Mouse (Mus musculus) embryonic facial prominence, embryonic 15.5 days (tissue): ENCODE results near the gene Zfp91. TPM values are rescaled to one million over a fixed set of nuclear protein-coding genes. Genes with fewer than 3 reads are reported as not detected.

ENCODE experiments used
- ATAC-seq: fragments of 200-750 bp; cut with Nextera tagmentation; 2 replicates; pipeline ENCODE4 v1.8.0; 2017; ENCODE audit warnings: low read depth, moderate TSS enrichment; ENCODE audit not compliant: insufficient number of reproducible peaks, low FRiP score, low TSS enrichment
- H3K27ac ChIP-seq: fragments of 300-500 bp; sonication (generic); replicated peaks from 2 replicates; pipeline ENCODE4 v1.5.1; 2015; ENCODE audit warnings: mild to moderate bottlenecking, inconsistent platforms
- H3K27me3 ChIP-seq: fragments of 300-500 bp; sonication (generic); 2 replicates; pipeline ENCODE4 v1.6.1; 2015; ENCODE audit warnings: inconsistent platforms
- H3K36me3 ChIP-seq: fragments of 300-500 bp; sonication (generic); 2 replicates; pipeline ENCODE4 v1.6.1; 2015; ENCODE audit warnings: mild to moderate bottlenecking, inconsistent platforms
- H3K4me1 ChIP-seq: fragments of 300-500 bp; sonication (generic); 2 replicates; pipeline ENCODE4 v1.6.1; 2015; ENCODE audit warnings: inconsistent platforms
- H3K4me2 ChIP-seq: fragments of 300-500 bp; sonication (generic); replicated peaks from 2 replicates; pipeline ENCODE4 v1.6.1; 2015; ENCODE audit warnings: mild to moderate bottlenecking, inconsistent platforms
- H3K4me3 ChIP-seq: fragments of 300-500 bp; sonication (generic); replicated peaks from 2 replicates; pipeline ENCODE4 v1.5.1; 2015; ENCODE audit warnings: mild to moderate bottlenecking, inconsistent platforms
- H3K9ac ChIP-seq: fragments of 300-500 bp; sonication (generic); 2 replicates; pipeline ENCODE4 v1.6.1; 2015; ENCODE audit warnings: inconsistent platforms
- H3K9me3 ChIP-seq: fragments of 300-500 bp; sonication (generic); replicated peaks from 2 replicates; pipeline ENCODE4 v1.6.1; 2016; ENCODE audit warnings: inconsistent platforms
- WGBS: fragments of 180-500 bp; shearing (Covaris S2); methylation state at CpG from one replicate; pipeline ENCODE4 v1.1.7; 2015; 5-methylcytosine and 5-hydroxymethylcytosine counted together
- polyA plus RNA-seq: library from polyadenylated mRNA; unstranded; fragments of >200 nt; fragmentation: Nextera tagmentation; extraction: Ambion mirVana; gene quantifications from 2 replicates; pipeline ENCODE4 v1.2.1, GENCODE M21; 2015

Zfp91 gene
- polyA plus RNA-seq, 1 experiment from 2014 or later = 14.3 TPM

GRCm38 (mm10) chr19:12805730-12806129 is 9.8 kb upstream of the Zfp91 start:
- Histone ChIP-seq H3K27me3 (no peaks in the 10 kb centered on the region), H3K36me3 (no peaks in the 10 kb centered on the region), H3K4me3 (no peak overlapping the region), H3K27ac (no peak overlapping the region), H3K9ac (no peak overlapping the region), H3K4me2 (no peak overlapping the region), H3K9me3 (no peaks in the 10 kb centered on the region), H3K4me1 (no peaks in the 10 kb centered on the region)
- ATAC-seq = no peak
- WGBS = 84% methylated on average over 3 of the region's 3 CpGs

- Histone ChIP-seq H3K4me3 (no peak overlapping the region), H3K27ac (no peak overlapping the region), H3K9ac (no peak overlapping the region), H3K36me3 (no peaks in the 10 kb centered on the region), H3K27me3 (no peaks in the 10 kb centered on the region), H3K4me1 (no peaks in the 10 kb centered on the region), H3K9me3 (no peaks in the 10 kb centered on the region), H3K4me2 (no peak overlapping the region)
- 70% methylated on average over 1 of the region's 1 CpGs for WGBS
- no peak for ATAC-seq
These were observed 8.3 kb upstream of the Zfp91 start for GRCm38 (mm10) chr19:12804237-12804636.

- 67% methylated on average over 3 of the region's 3 CpGs for WGBS
- Histone ChIP-seq H3K4me2 (no peak overlapping the region), H3K27ac (no peak overlapping the region), H3K9me3 (no peaks in the 10 kb centered on the region), H3K9ac (no peak overlapping the region), H3K27me3 (no peaks in the 10 kb centered on the region), H3K4me3 (no peak overlapping the region), H3K4me1 (no peaks in the 10 kb centered on the region), H3K36me3 (no peaks in the 10 kb centered on the region)
- ATAC-seq = no peak
These were observed 6.9 kb upstream of the Zfp91 start for GRCm38 (mm10) chr19:12802830-12803229.

GRCm38 (mm10) chr19:12801046-12801445 is 5.1 kb upstream of the Zfp91 start:
- no peak overlapping the region for H3K27ac ChIP-seq
- H3K27me3 ChIP-seq = no peaks in the 10 kb centered on the region
- no peaks in the 10 kb centered on the region for H3K9me3 ChIP-seq
- WGBS = 67% methylated on average over 3 of the region's 3 CpGs
- H3K4me1 ChIP-seq = no peaks in the 10 kb centered on the region
- H3K36me3 ChIP-seq = no peaks in the 10 kb centered on the region
- no peak overlapping the region for H3K4me2 ChIP-seq
- H3K9ac ChIP-seq = no peak overlapping the region
- ATAC-seq = no peak
- no peak overlapping the region for H3K4me3 ChIP-seq

- WGBS = 61% methylated on average over 2 of the region's 2 CpGs
- no peak for ATAC-seq
- H3K9me3 ChIP-seq = no peaks in the 10 kb centered on the region
- H3K9ac ChIP-seq = no peak overlapping the region
- H3K4me1 ChIP-seq = no peaks in the 10 kb centered on the region
- no peak overlapping the region for H3K4me2 ChIP-seq
- H3K27ac ChIP-seq = no peak overlapping the region
- no peak overlapping the region for H3K4me3 ChIP-seq
- no peaks in the 10 kb centered on the region for H3K36me3 ChIP-seq
- no peaks in the 10 kb centered on the region for H3K27me3 ChIP-seq
These were observed 4.7 kb upstream of the Zfp91 start for GRCm38 (mm10) chr19:12800621-12801020.

- WGBS = 79% methylated on average over 3 of the region's 3 CpGs
- no peak for ATAC-seq
These were observed 3.2 kb upstream of the Zfp91 start for GRCm38 (mm10) chr19:12799081-12799480.

GRCm38 (mm10) chr19:12798404-12798803 is 2.5 kb upstream of the Zfp91 start:
- Histone ChIP-seq H3K9ac (no peak overlapping the region), H3K4me1 (no peaks in the 10 kb centered on the region), H3K9me3 (no peaks in the 10 kb centered on the region), H3K4me2 (no peak overlapping the region), H3K36me3 (no peaks in the 10 kb centered on the region), H3K27me3 (no peaks in the 10 kb centered on the region), H3K4me3 (no peak overlapping the region), H3K27ac (no peak overlapping the region)
- ATAC-seq = no peak
- WGBS = 83% methylated on average over 4 of the region's 4 CpGs

More at GRCm38 (mm10) chr19:12799081-12799480, 3.2 kb upstream of the Zfp91 start:
- no peak overlapping the region for H3K4me3 ChIP-seq
- no peak overlapping the region for H3K4me2 ChIP-seq
- no peak overlapping the region for H3K9ac ChIP-seq
- no peaks in the 10 kb centered on the region for H3K4me1 ChIP-seq
- no peaks in the 10 kb centered on the region for H3K36me3 ChIP-seq
- H3K27me3 ChIP-seq = no peaks in the 10 kb centered on the region
- H3K9me3 ChIP-seq = no peaks in the 10 kb centered on the region
- no peak overlapping the region for H3K27ac ChIP-seq

- peak overlapping the region; percentile 70 for H3K4me3 ChIP-seq
- ATAC-seq = no peak
- H3K36me3 ChIP-seq = no peaks in the 10 kb centered on the region
- 1% methylated on average over 7 of the region's 7 CpGs for WGBS
- H3K9ac ChIP-seq = peak overlapping the region; percentile 60
- peak overlapping the region; percentile 100 for H3K27ac ChIP-seq
- no peaks in the 10 kb centered on the region for H3K27me3 ChIP-seq
- peak overlapping the region; percentile 68 for H3K4me2 ChIP-seq
- no peaks in the 10 kb centered on the region for H3K9me3 ChIP-seq
- H3K4me1 ChIP-seq = 0 out of 2 replicates have a peak, but pooled peaks cover 3% of the 10 kb centered on the region
These were observed 1.1 kb upstream of the Zfp91 start for GRCm38 (mm10) chr19:12797071-12797470.

GRCm38 (mm10) chr19:12796328-12796931 is 504 bp upstream of the Zfp91 start:
- Histone ChIP-seq H3K4me1 (0 out of 2 replicates have a peak, but pooled peaks cover 3% of the 10 kb centered on the region), H3K9ac (peak overlapping the region; percentile 60), H3K36me3 (no peaks in the 10 kb centered on the region), H3K9me3 (no peaks in the 10 kb centered on the region), H3K4me3 (peak overlapping the region; percentile 70), H3K27me3 (no peaks in the 10 kb centered on the region), H3K27ac (peak overlapping the region; percentile 100), H3K4me2 (peak overlapping the region; percentile 68)
- ATAC-seq = peak; percentile 26
- under 1% methylated on average over 29 of the region's 29 CpGs for WGBS

- Histone ChIP-seq H3K4me2 (peak overlapping the region; percentile 57; the same call in 1 of the 2 replicates), H3K36me3 (no peaks in the 10 kb centered on the region), H3K27me3 (no peaks in the 10 kb centered on the region), H3K27ac (peak overlapping the region; percentile 98), H3K4me1 (0 out of 2 replicates have a peak, but pooled peaks cover 3% of the 10 kb centered on the region), H3K9me3 (no peaks in the 10 kb centered on the region), H3K9ac (peak overlapping the region; percentile 99), H3K4me3 (peak overlapping the region; percentile 70)
- ATAC-seq = peak; percentile 17; the same call in 1 of the 2 replicates
- 0% methylated on average over 39 of the region's 63 CpGs for WGBS
These were observed 816 bp downstream of the Zfp91 start for GRCm38 (mm10) chr19:12795110-12795509.

- peak; percentile 55 for ATAC-seq
- no peaks in the 10 kb centered on the region for H3K36me3 ChIP-seq
- H3K4me3 ChIP-seq = peak overlapping the region; percentile 70
- no peaks in the 10 kb centered on the region for H3K27me3 ChIP-seq
- H3K4me1 ChIP-seq = 0 out of 2 replicates have a peak, but pooled peaks cover 3% of the 10 kb centered on the region
- H3K9ac ChIP-seq = peak overlapping the region; percentile 99
- peak overlapping the region; percentile 57 for H3K4me2 ChIP-seq
- H3K27ac ChIP-seq = peak overlapping the region; percentile 98
- WGBS = under 1% methylated on average over 39 of the region's 39 CpGs
- no peaks in the 10 kb centered on the region for H3K9me3 ChIP-seq
These were observed 1.6 kb downstream of the Zfp91 start for GRCm38 (mm10) chr19:12794056-12795044.
